Mouse (Mus musculus): Measurements from ENCODE around the gene Ablim1.

GRCm38 (mm10) chr19:57151504-57151903 lies 163.2 kb downstream of the Ablim1 start:
- no peak for TF ChIP-seq CTCF (IDR thresholded peaks at IDR 0.05; ENCODE audit: low read depth)
- TF ChIP-seq EP300 (optimal IDR thresholded peaks at IDR 0.05): no peak

All from stomach, postnatal 0 days (tissue).